Mouse (Mus musculus) frontal cortex, postnatal 25 days (tissue): ENCODE measurements around the gene BC048403.
"Not testable (repeated sequence)": the region's sequence is repeated elsewhere in the genome, so short reads cannot be mapped to it uniquely, and the experiment has no call there.

ENCODE experiments used
- DNase-seq, 2 experiments: peaks; one replicate each; pipeline ENCODE4 v3.0.0; 2022; ENCODE audit warnings: low spot score in 2 of 2

Gene BC048403

GRCm38 (mm10) chr10:121756677-121757076 lies 16.9 kb downstream of the BC048403 start:
- DNase-seq: no peak

GRCm38 (mm10) chr10:121759095-121759494 lies 19.4 kb downstream of the BC048403 start:
- DNase-seq: no peak

- no peak for DNase-seq
Measured at GRCm38 (mm10) chr10:121762141-121762540, 22.4 kb downstream of the BC048403 start.

GRCm38 (mm10) chr10:121763191-121763590 lies 23.5 kb downstream of the BC048403 start:
- no peak for DNase-seq

- no peak for DNase-seq
Measured at GRCm38 (mm10) chr10:121764469-121765173, 24.9 kb downstream of the BC048403 start.

- DNase-seq: no peak
Measured at GRCm38 (mm10) chr10:121765174-121766057, 25.7 kb downstream of the BC048403 start.

GRCm38 (mm10) chr10:121767295-121767694 lies 27.6 kb downstream of the BC048403 start:
- not testable (repeated sequence) for DNase-seq

- no peak for DNase-seq
Measured at GRCm38 (mm10) chr10:121769711-121770110, 30.0 kb downstream of the BC048403 start.

- DNase-seq: no peak
Measured at GRCm38 (mm10) chr10:121770624-121771577, 31.2 kb downstream of the BC048403 start.

GRCm38 (mm10) chr10:121773813-121774212 lies 34.1 kb downstream of the BC048403 start:
- no peak for DNase-seq

GRCm38 (mm10) chr10:121775990-121776389 lies 36.3 kb downstream of the BC048403 start:
- no peak for DNase-seq

- no peak for DNase-seq
Measured at GRCm38 (mm10) chr10:121781159-121781558, 41.4 kb downstream of the BC048403 start.

- DNase-seq: no peak
Measured at GRCm38 (mm10) chr10:121788536-121788935, 48.8 kb downstream of the BC048403 start.

GRCm38 (mm10) chr10:121790078-121790477 lies 50.3 kb downstream of the BC048403 start:
- DNase-seq: no peak

- DNase-seq: no peak
Measured at GRCm38 (mm10) chr10:121792661-121793060, 52.9 kb downstream of the BC048403 start.

GRCm38 (mm10) chr10:121794486-121794885 lies 54.7 kb downstream of the BC048403 start:
- DNase-seq: no peak

- no peak for DNase-seq
Measured at GRCm38 (mm10) chr10:121796027-121796802, 56.5 kb downstream of the BC048403 start.

GRCm38 (mm10) chr10:121800041-121800440 lies 60.3 kb downstream of the BC048403 start:
- no peak for DNase-seq
